Mouse (Mus musculus) hindbrain, embryonic 10.5 days (tissue): Measurements from ENCODE around the gene Spout1. TPM values are rescaled to one million over a fixed set of nuclear protein-coding genes. Genes with fewer than 3 reads are reported as not detected.

Experiments used
- polyA plus RNA-seq: library from polyadenylated mRNA; unstranded; fragments of >200 nt; fragmentation: Nextera tagmentation; extraction: Ambion mirVana; gene quantifications from 2 replicates; pipeline ENCODE4 v1.2.1, GENCODE M21; 2016

Gene Spout1
- polyA plus RNA-seq, 1 experiment from 2014 or later, result 79.7 TPM

Other genes with a start within 250 kb of the Spout1 start
- 73.7 and 79.2 TPM in 2 replicates for gene Gle1, start 243.0 kb downstream of the Spout1 start, polyA plus RNA-seq
- 115 and 120 TPM in 2 replicates for gene Sptan1, start 212.9 kb downstream of the Spout1 start, polyA plus RNA-seq
- 27.3 and 36.7 TPM in 2 replicates for gene Wdr34, start 129.6 kb downstream of the Spout1 start, polyA plus RNA-seq
- 607 and 799 TPM in 2 replicates for gene Set, start 121.1 kb downstream of the Spout1 start, polyA plus RNA-seq
- 9.7 TPM in 2 replicates for gene Pkn3, start 100.8 kb downstream of the Spout1 start, polyA plus RNA-seq
- 37.6 and 41.5 TPM in 2 replicates for gene Zdhhc12, start 84.8 kb downstream of the Spout1 start, polyA plus RNA-seq
- 6.5 and 8.7 TPM in 2 replicates for gene Zer1, start 53.9 kb downstream of the Spout1 start, polyA plus RNA-seq
- gene Tbc1d13, start 44.7 kb downstream of the Spout1 start, polyA plus RNA-seq, result 6.9 and 10.2 TPM in 2 replicates
- 15.9 and 17.5 TPM in 2 replicates for gene Endog, start 7.0 kb downstream of the Spout1 start, polyA plus RNA-seq
- 9.0 and 11.4 TPM in 2 replicates for gene Kyat1, start 27.4 kb upstream of the Spout1 start, polyA plus RNA-seq
- gene Lrrc8a, start 59.3 kb upstream of the Spout1 start, polyA plus RNA-seq, result 38.3 and 43.4 TPM in 2 replicates
- gene Gm28035, start 62.1 kb upstream of the Spout1 start, polyA plus RNA-seq, result 0.10 TPM in 1 of 2 replicates, not detected in the other
- 3.1 and 5.5 TPM in 2 replicates for gene Phyhd1, start 87.7 kb upstream of the Spout1 start, polyA plus RNA-seq
- not detected in 2 replicates for gene Gm28038, start 102.6 kb upstream of the Spout1 start, polyA plus RNA-seq
- 25.7 and 26.6 TPM in 2 replicates for gene Dolk, start 107.9 kb upstream of the Spout1 start, polyA plus RNA-seq
- 62.2 and 62.6 TPM in 2 replicates for gene Nup188, start 107.9 kb upstream of the Spout1 start, polyA plus RNA-seq
- gene Sh3glb2, start 180.9 kb upstream of the Spout1 start, polyA plus RNA-seq, result 80.5 and 89.3 TPM in 2 replicates
- 29.7 and 33.6 TPM in 2 replicates for gene Miga2, start 185.8 kb upstream of the Spout1 start, polyA plus RNA-seq
- 52.9 and 55.6 TPM in 2 replicates for gene Dolpp1, start 213.8 kb upstream of the Spout1 start, polyA plus RNA-seq
- 22.4 and 26.7 TPM in 2 replicates for gene Crat, start 237.4 kb upstream of the Spout1 start, polyA plus RNA-seq
- gene Ptpa, start 237.6 kb upstream of the Spout1 start, polyA plus RNA-seq, result 149 and 151 TPM in 2 replicates